Mouse (Mus musculus) CH12.LX (cell line): Measurements from ENCODE around the gene Oaz1. TPM values are rescaled to one million over a fixed set of nuclear protein-coding genes. Genes with fewer than 3 reads are reported as not detected.

ENCODE experiments used
- DNase-seq: peaks from one replicate; pipeline ENCODE4 v3.0.0-alpha.2; 2013; ENCODE audit errors: extremely low read depth
- H3K27ac ChIP-seq: 2 replicates; pipeline ENCODE4 v1.5.1; 2012; ENCODE audit warnings: low read depth, mild to moderate bottlenecking, control low read depth, moderate library complexity; ENCODE audit not compliant: insufficient read depth
- H3K27me3 ChIP-seq: replicated peaks from 2 replicates; pipeline ENCODE3; 2012; ENCODE audit warnings: inconsistent platforms
- H3K36me3 ChIP-seq, 2 experiments: replicated peaks in 1 of 2; 2 replicates each; pipeline versions ENCODE3 to v1.6.1; 2012; ENCODE audit warnings: inconsistent platforms in 1 of 2, low read length in 1 of 2, mild to moderate bottlenecking in 1 of 2, mixed read lengths in 1 of 2, moderate library complexity in 1 of 2; ENCODE audit not compliant: control insufficient read depth in 1 of 2, insufficient read depth in 1 of 2
- H3K4me1 ChIP-seq, 2 experiments: 2 replicates each; pipeline ENCODE4 v1.6.1; 2012; ENCODE audit warnings: inconsistent platforms in 1 of 2, moderate library complexity in 1 of 2; ENCODE audit not compliant: insufficient read depth in 2 of 2, control insufficient read depth in 1 of 2
- H3K4me2 ChIP-seq: 2 replicates; pipeline ENCODE4 v1.6.1; 2012; ENCODE audit warnings: low read depth, mild to moderate bottlenecking, control low read depth; ENCODE audit not compliant: poor library complexity, insufficient read depth, severe bottlenecking
- H3K4me3 ChIP-seq, 3 experiments: fragments of 150-350 bp in 1 of 3; sonication (generic) in 1 of 3; replicated peaks in 1 of 3; 2 replicates each; pipeline versions ENCODE3 to v1.5.1; 2011 to 2012; ENCODE audit warnings: low read depth in 2 of 3, low read length in 2 of 3, mild to moderate bottlenecking in 2 of 3, moderate library complexity in 2 of 3, control low read depth in 1 of 3, improper control_type of control experiment in 1 of 3, inconsistent platforms in 1 of 3, mixed read lengths in 1 of 3; ENCODE audit not compliant: poor library complexity in 1 of 3
- H3K79me2 ChIP-seq: replicated peaks from 2 replicates; pipeline ENCODE4 v1.6.1; 2012; ENCODE audit warnings: mild to moderate bottlenecking, moderate library complexity; ENCODE audit not compliant: control insufficient read depth, poor library complexity, insufficient read depth, severe bottlenecking; ENCODE audit errors: extremely low read depth
- H3K9ac ChIP-seq: 2 replicates; pipeline ENCODE4 v1.6.1; 2012; ENCODE audit warnings: low read depth, mild to moderate bottlenecking, control low read depth, moderate library complexity; ENCODE audit not compliant: insufficient read depth
- H3K9me3 ChIP-seq: replicated peaks from 2 replicates; pipeline ENCODE3; 2012; ENCODE audit warnings: low read length, inconsistent platforms, mixed read lengths
- CHD1 ChIP-seq: IDR thresholded peaks from 2 replicates; pipeline ENCODE4 v1.6.1; 2012; ENCODE audit warnings: low read depth, low read length, improper control_type of control experiment, inconsistent platforms
- CHD2 ChIP-seq: IDR thresholded peaks from 2 replicates; pipeline ENCODE4 v1.6.1; 2011; ENCODE audit warnings: low read length, improper control_type of control experiment
- E2F4 ChIP-seq: IDR thresholded peaks from 2 replicates; pipeline ENCODE4 v1.6.1; 2011; ENCODE audit warnings: low read depth, low read length, improper control_type of control experiment; ENCODE audit not compliant: insufficient replicate concordance
- IRF4 ChIP-seq: IDR thresholded peaks from 2 replicates; pipeline ENCODE4 v1.6.1; 2014; ENCODE audit warnings: low read depth, mild to moderate bottlenecking, inconsistent platforms, low read length, improper control_type of control experiment
- JUND ChIP-seq: conservative IDR thresholded peaks from 2 replicates; pipeline ENCODE4 v1.6.1; 2011; ENCODE audit warnings: low read depth, low read length, improper control_type of control experiment
- KAT2A ChIP-seq: IDR thresholded peaks from 2 replicates; pipeline ENCODE4 v1.6.1; 2012; ENCODE audit warnings: low read length, improper control_type of control experiment, inconsistent platforms; ENCODE audit not compliant: insufficient replicate concordance
- MAZ ChIP-seq: IDR thresholded peaks from 2 replicates; pipeline ENCODE4 v1.6.1; 2012; ENCODE audit warnings: low read depth, mild to moderate bottlenecking, inconsistent platforms, low read length, improper control_type of control experiment, moderate library complexity
- MEF2A ChIP-seq: IDR thresholded peaks from 2 replicates; pipeline ENCODE4 v1.6.1; 2014; ENCODE audit warnings: low read depth, mild to moderate bottlenecking, inconsistent platforms, low read length, improper control_type of control experiment, borderline replicate concordance
- MXI1 ChIP-seq: IDR thresholded peaks from 2 replicates; pipeline ENCODE4 v1.6.1; 2011; ENCODE audit warnings: mild to moderate bottlenecking, low read depth, low read length, improper control_type of control experiment
- MYC ChIP-seq: IDR thresholded peaks from 2 replicates; pipeline ENCODE4 v1.6.1; 2011; ENCODE audit warnings: low read depth, mild to moderate bottlenecking, improper control_type of control experiment, low read length
- NELFE ChIP-seq: IDR thresholded peaks from 2 replicates; pipeline ENCODE4 v1.6.1; 2011; ENCODE audit warnings: low read depth, low read length, improper control_type of control experiment
- POLR2AphosphoS2 ChIP-seq: IDR thresholded peaks from 2 replicates; pipeline ENCODE4 v1.6.1; 2011; ENCODE audit warnings: low read depth, low read length, improper control_type of control experiment
- RAD21 ChIP-seq: IDR thresholded peaks from 2 replicates; pipeline ENCODE4 v1.6.1; 2011; ENCODE audit warnings: low read depth, mild to moderate bottlenecking, low read length, improper control_type of control experiment, moderate library complexity
- RCOR1 ChIP-seq: conservative IDR thresholded peaks from 2 replicates; pipeline ENCODE4 v1.6.1; 2012; ENCODE audit warnings: low read depth, mild to moderate bottlenecking, inconsistent platforms, low read length, improper control_type of control experiment
- TBP ChIP-seq: conservative IDR thresholded peaks from 2 replicates; pipeline ENCODE4 v1.6.1; 2011; ENCODE audit warnings: low read depth, low read length, improper control_type of control experiment
- TCF12 ChIP-seq: IDR thresholded peaks from 2 replicates; pipeline ENCODE4 v1.6.1; 2014; ENCODE audit warnings: low read depth, mild to moderate bottlenecking, inconsistent platforms, low read length, improper control_type of control experiment
- ZKSCAN1 ChIP-seq: IDR thresholded peaks from 2 replicates; pipeline ENCODE4 v1.6.1; 2012; ENCODE audit warnings: low read depth, inconsistent platforms, low read length, improper control_type of control experiment, borderline replicate concordance
- ZMIZ1 ChIP-seq: IDR thresholded peaks from 2 replicates; pipeline ENCODE4 v1.6.1; 2012; ENCODE audit warnings: low read depth, mild to moderate bottlenecking, inconsistent platforms, low read length, improper control_type of control experiment
- dilution Hi-C: fragments of 300-500 bp; cut with MboI; formaldehyde crosslinking; loops from 2 replicates; pipeline ENCODE4 v1.14.3; 2020; ENCODE audit warnings: low sequenced_read_pairs; ENCODE audit not compliant: extremely low pct_unique_long_range_greater_than_20kb, extremely low pct_ligation_motif_present
- in situ Hi-C: fragments of 300-500 bp; cut with MboI; formaldehyde crosslinking; loops from 3 replicates; pipeline ENCODE4 v1.14.3; 2019; ENCODE audit warnings: low sequenced_read_pairs, low pct_ligation_motif_present, low pct_unique_long_range_greater_than_20kb, mixed read lengths
- polyA plus RNA-seq: library from polyadenylated mRNA; unstranded; fragments of >175 nt; gene quantifications from 2 replicates; pipeline ENCODE4 v1.2.1, GENCODE M21; 2012; ENCODE audit warnings: low read depth; ENCODE audit not compliant: insufficient read length
- total RNA-seq, 2 experiments: library from RNA; depleted of rRNA; stranded (reverse); fragments of 300-350 nt in 1 of 2; fragments of >200 nt in 1 of 2; gene quantifications; 2 replicates each; pipeline ENCODE4 v1.2.3; 2012 to 2014

Oaz1 gene
- total and polyA plus RNA-seq, 3 experiments: 646 to 1,081 (median 899) TPM

DNA sequence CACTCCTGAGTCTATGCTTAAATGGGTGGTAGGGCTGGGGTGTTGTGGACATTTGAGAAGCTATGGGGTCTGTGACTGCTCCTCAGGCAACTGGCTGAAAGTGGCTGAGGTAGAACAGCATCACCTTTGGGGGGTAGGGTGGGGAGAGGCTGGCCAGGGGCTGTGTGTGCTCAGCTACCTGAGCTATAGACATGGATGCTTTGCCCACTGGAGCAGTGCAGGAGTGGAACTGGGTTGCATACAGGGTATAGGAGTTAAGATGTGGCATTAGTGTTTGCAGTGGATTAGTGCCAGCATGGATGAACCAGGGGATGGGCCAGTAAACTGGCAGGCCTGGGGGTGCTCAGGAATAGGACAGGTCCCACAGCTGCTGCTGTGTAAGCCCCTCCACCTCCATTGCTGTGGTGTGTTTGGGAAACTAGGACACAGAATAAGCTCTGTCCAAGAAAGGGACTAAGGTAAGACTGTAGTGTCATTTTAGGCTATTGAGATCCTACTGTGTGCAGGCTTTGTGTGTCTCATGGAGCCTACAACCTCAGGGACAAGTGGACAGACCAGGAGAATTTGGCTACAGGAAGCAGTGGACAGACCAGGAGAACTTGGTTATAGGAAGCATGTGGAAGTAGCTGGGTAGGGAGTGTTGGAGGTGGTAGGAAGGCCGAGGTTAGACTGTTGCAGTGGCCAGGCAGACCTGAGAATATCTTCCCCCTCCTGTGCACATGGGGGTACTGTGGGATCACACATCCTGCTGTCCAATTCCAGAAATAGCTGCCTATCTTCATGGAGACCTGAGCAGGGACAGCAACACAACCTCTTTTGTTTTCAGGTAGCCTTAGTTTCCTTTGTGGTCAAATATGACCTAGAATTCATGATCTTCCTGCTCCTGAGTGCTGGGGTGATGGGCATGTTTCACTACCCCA is 3.2 kb downstream of the Oaz1 start:
- in situ Hi-C loops: no loop called here
- Histone ChIP-seq H3K4me3 (no peak overlapping the region), H3K27ac (no peak overlapping the region), H3K4me1 (peaks cover 20 to 41% of the 10 kb centered on the region in 2 experiments), H3K9ac (no peak overlapping the region), H3K79me2 (peaks cover 21% of the 10 kb centered on the region), H3K27me3 (no peaks in the 10 kb centered on the region), H3K9me3 (no peaks in the 10 kb centered on the region), H3K36me3 (peaks cover 26 to 35% of the 10 kb centered on the region in 2 experiments), H3K4me2 (no peak overlapping the region)
- dilution Hi-C loops: no loop called here
- no peak for DNase-seq
- TF ChIP-seq ZMIZ1 (peak; percentile 16; the same call in 1 of the 2 replicates), IRF4 (no peak)

DNA sequence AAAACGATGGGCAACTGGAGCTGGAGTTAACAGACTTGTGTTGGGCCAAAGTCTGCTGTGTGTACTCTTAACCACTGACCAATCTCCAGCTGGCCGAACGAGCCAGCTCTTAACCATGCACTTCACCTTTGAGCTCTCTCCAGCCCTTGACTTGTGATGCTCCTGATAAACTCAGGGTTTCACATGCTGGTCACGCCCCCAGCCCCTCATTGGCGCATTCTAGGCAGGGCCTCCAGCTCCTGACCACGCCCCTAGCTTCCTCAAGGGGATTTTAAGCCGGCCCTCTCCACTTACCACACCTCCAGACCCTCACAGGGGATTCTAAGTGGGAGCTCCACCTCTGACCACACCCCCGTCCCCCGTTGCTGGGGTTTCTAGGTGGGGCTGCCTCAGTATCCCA is 4.7 kb downstream of the Oaz1 start:
- no peak overlapping the region for H3K4me2 ChIP-seq
- in situ Hi-C loops: no loop called here
- H3K4me3 ChIP-seq: no peak overlapping the region
- H3K9ac ChIP-seq: no peak overlapping the region
- dilution Hi-C loops: no loop called here
- peaks cover 18 to 35% of the 10 kb centered on the region in 2 experiments for H3K4me1 ChIP-seq
- peak; percentile 75 for DNase-seq
- H3K36me3 ChIP-seq: peaks cover 26 to 37% of the 10 kb centered on the region in 2 experiments
- H3K79me2 ChIP-seq: peaks cover 21% of the 10 kb centered on the region
- no peaks in the 10 kb centered on the region for H3K27me3 ChIP-seq
- TF ChIP-seq KAT2A (no peak), CHD2 (no peak), CHD1 (no peak), TCF12 (no peak), MYC (no peak), ZKSCAN1 (no peak), NELFE (no peak), E2F4 (no peak), MEF2A (no peak)
- TF ChIP-seq, all 38 proteins: peak for 0
- H3K27ac ChIP-seq: no peak overlapping the region
- H3K9me3 ChIP-seq: no peaks in the 10 kb centered on the region

DNA sequence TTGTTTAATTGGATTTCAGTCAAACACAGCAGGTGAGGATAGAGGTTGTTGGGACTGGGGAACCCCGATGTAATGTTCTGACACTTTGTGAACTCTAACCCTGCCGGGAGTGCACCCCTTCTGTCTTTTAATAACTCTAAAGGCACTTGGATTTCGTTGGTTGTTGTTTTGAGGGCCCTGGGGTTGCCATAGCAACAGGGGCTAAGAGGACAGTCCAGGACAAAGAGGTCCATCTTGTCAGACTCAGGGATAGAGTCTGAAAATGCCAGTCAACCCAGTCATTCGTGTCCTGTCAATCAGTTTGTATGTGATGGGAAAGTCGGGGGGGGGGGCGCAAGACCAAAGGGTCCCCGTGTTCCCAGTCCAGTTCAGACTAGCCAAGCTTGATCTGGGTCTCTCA is 6.4 kb downstream of the Oaz1 start:
- Histone ChIP-seq H3K9me3 (no peaks in the 10 kb centered on the region), H3K9ac (no peak overlapping the region), H3K4me1 (peaks cover 17 to 37% of the 10 kb centered on the region in 2 experiments), H3K36me3 (peaks cover 23 to 33% of the 10 kb centered on the region in 2 experiments), H3K4me2 (no peak overlapping the region), H3K79me2 (peaks cover 9% of the 10 kb centered on the region), H3K4me3 (no peak overlapping the region), H3K27ac (no peak overlapping the region), H3K27me3 (no peaks in the 10 kb centered on the region)
- dilution Hi-C loops: no loop called here
- TF ChIP-seq TBP (no peak), JUND (no peak), IRF4 (no peak), POLR2AphosphoS2 (no peak), RAD21 (no peak), ZKSCAN1 (no peak), MAZ (no peak), RCOR1 (no peak), MXI1 (no peak)
- no peak for DNase-seq
- in situ Hi-C loops: no loop called here
